Mouse (Mus musculus) lung, embryonic 14.5 days (tissue): ENCODE data around the gene Med9. TPM values are rescaled to one million over a fixed set of nuclear protein-coding genes. Genes with fewer than 3 reads are reported as not detected.

Experiments used
- ATAC-seq: fragments of 200-750 bp; cut with Nextera tagmentation; 2 replicates; pipeline ENCODE4 v1.8.0; 2017; ENCODE audit warnings: mild to moderate bottlenecking, moderate TSS enrichment, moderate library complexity; ENCODE audit not compliant: insufficient read depth
- DNase-seq: peaks from one replicate; pipeline ENCODE4 v3.0.0-alpha.2; 2015
- H3K27ac ChIP-seq: fragments of 300-500 bp; sonication (generic); 2 replicates; pipeline ENCODE4 v1.5.1; 2014; ENCODE audit warnings: low read depth, mild to moderate bottlenecking, moderate library complexity
- H3K27me3 ChIP-seq: fragments of 300-500 bp; sonication (generic); 2 replicates; pipeline ENCODE4 v1.6.1; 2014; ENCODE audit warnings: low read length, control low read depth; ENCODE audit not compliant: insufficient read depth
- H3K36me3 ChIP-seq: fragments of 300-500 bp; sonication (generic); 2 replicates; pipeline ENCODE4 v1.6.1; 2014; ENCODE audit warnings: control low read depth; ENCODE audit not compliant: insufficient read depth
- H3K4me1 ChIP-seq: fragments of 300-500 bp; sonication (generic); 2 replicates; pipeline ENCODE4 v1.6.1; 2014; ENCODE audit warnings: antibody characterized with exemption, control low read depth; ENCODE audit not compliant: insufficient read depth
- H3K4me2 ChIP-seq: fragments of 300-500 bp; sonication (generic); 2 replicates; pipeline ENCODE4 v1.6.1; 2014; ENCODE audit warnings: mild to moderate bottlenecking
- H3K4me3 ChIP-seq: fragments of 300-500 bp; sonication (generic); 2 replicates; pipeline ENCODE4 v1.5.1; 2014; ENCODE audit warnings: low read depth, low read length
- H3K9ac ChIP-seq: fragments of 300-500 bp; sonication (generic); 2 replicates; pipeline ENCODE4 v1.6.1; 2014
- H3K9me3 ChIP-seq: fragments of 300-500 bp; sonication (generic); 2 replicates; pipeline ENCODE4 v1.6.1; 2016; ENCODE audit warnings: low read depth, low read length, control low read depth
- CTCF ChIP-seq: IDR thresholded peaks from 2 replicates; pipeline ENCODE4 v1.5.1; 2016; ENCODE audit warnings: antibody characterized with exemption, low read depth
- WGBS: fragments of 180-500 bp; shearing (Covaris S2); extraction: QIAGEN DNeasy Blood & Tissue Kit; methylation state at CpG from one replicate; pipeline ENCODE4 v1.1.7; 2014; 5-methylcytosine and 5-hydroxymethylcytosine counted together
- polyA plus RNA-seq: library from polyadenylated mRNA; unstranded; fragments of >200 nt; fragmentation: Nextera tagmentation; extraction: Ambion mirVana; gene quantifications from 2 replicates; pipeline ENCODE4 v1.2.1, GENCODE M21; 2014

Med9 gene
- polyA plus RNA-seq, 1 experiment from 2014 or later: 48.9 TPM

- no peaks in the 10 kb centered on the region for H3K36me3 ChIP-seq
- peak overlapping the region; percentile 36; the same call in 1 of the 2 replicates for H3K27ac ChIP-seq
- no peak overlapping the region for H3K9ac ChIP-seq
- no peak overlapping the region for H3K4me2 ChIP-seq
- peaks cover 12% of the 10 kb centered on the region; the same call in 1 of the 2 replicates for H3K4me1 ChIP-seq
- no peaks in the 10 kb centered on the region for H3K9me3 ChIP-seq
- DNase-seq: peak; percentile 31
- peak; percentile 36; the same call in 1 of the 2 replicates for ATAC-seq
- H3K4me3 ChIP-seq: no peak overlapping the region
- WGBS: 51% methylated on average over 5 of the region's 5 CpGs
- TF ChIP-seq CTCF: no peak
- H3K27me3 ChIP-seq: no peaks in the 10 kb centered on the region
Measured at GRCm38 (mm10) chr11:59970780-59971179, 22.8 kb downstream of the Med9 start.

DNA sequence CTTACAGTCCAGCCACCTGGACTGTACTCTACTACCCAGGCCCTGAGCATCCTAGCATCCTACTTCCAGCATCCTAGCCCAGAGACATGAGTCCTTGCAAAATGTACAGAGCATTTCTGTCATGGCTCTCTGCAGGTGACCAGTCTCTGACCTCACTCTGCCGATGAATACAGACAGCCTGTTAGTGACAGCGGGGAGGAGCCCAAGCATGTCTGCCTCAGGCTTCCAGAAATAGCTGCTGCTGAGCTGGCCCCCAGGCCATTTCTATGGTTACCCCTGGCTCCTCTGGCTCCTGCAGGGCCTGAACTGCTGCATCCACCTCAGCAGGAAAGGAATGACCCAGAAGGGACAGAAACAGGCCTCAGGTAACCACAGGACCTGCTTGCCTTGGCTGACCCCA, 23.7 kb downstream of the Med9 start:
- Histone ChIP-seq H3K27me3 (no peaks in the 10 kb centered on the region), H3K9ac (no peak overlapping the region), H3K4me1 (0 out of 2 replicates have a peak, but pooled peaks cover 4% of the 10 kb centered on the region), H3K4me2 (no peak overlapping the region), H3K9me3 (no peaks in the 10 kb centered on the region), H3K4me3 (no peak overlapping the region), H3K27ac (no peak overlapping the region), H3K36me3 (no peaks in the 10 kb centered on the region)
- 27% methylated on average over 2 of the region's 2 CpGs for WGBS
- DNase-seq (no peak), ATAC-seq (no peak)
- no peak for TF ChIP-seq CTCF

- Histone ChIP-seq H3K4me2 (no peak overlapping the region), H3K27ac (no peak overlapping the region), H3K4me1 (0 out of 2 replicates have a peak, but pooled peaks cover 4% of the 10 kb centered on the region), H3K9me3 (no peaks in the 10 kb centered on the region), H3K9ac (no peak overlapping the region), H3K36me3 (no peaks in the 10 kb centered on the region), H3K4me3 (no peak overlapping the region), H3K27me3 (no peaks in the 10 kb centered on the region)
- no peak for ATAC-seq
- TF ChIP-seq CTCF: no peak
- 72% methylated on average over 5 of the region's 5 CpGs for WGBS
- no peak for DNase-seq
Measured at GRCm38 (mm10) chr11:59973389-59973788, 25.4 kb downstream of the Med9 start.

- DNase-seq: no peak
- WGBS: 61% methylated on average over 10 of the region's 10 CpGs
Measured at GRCm38 (mm10) chr11:59975241-59975640, 27.2 kb downstream of the Med9 start.

GRCm38 (mm10) chr11:59977831-59978230, 29.8 kb downstream of the Med9 start:
- Histone ChIP-seq H3K27me3 (no peaks in the 10 kb centered on the region), H3K4me3 (no peak overlapping the region), H3K4me1 (no peaks in the 10 kb centered on the region), H3K36me3 (no peaks in the 10 kb centered on the region), H3K4me2 (no peak overlapping the region), H3K27ac (no peak overlapping the region), H3K9ac (no peak overlapping the region), H3K9me3 (no peaks in the 10 kb centered on the region)
- DNase-seq: no peak
- WGBS: 71% methylated on average over 5 of the region's 5 CpGs
- no peak for TF ChIP-seq CTCF
- no peak for ATAC-seq

More at GRCm38 (mm10) chr11:59975241-59975640, 27.2 kb downstream of the Med9 start:
- 0 out of 2 replicates have a peak, but pooled peaks cover 4% of the 10 kb centered on the region for H3K4me1 ChIP-seq
- H3K27ac ChIP-seq: no peak overlapping the region
- no peaks in the 10 kb centered on the region for H3K27me3 ChIP-seq
- H3K9ac ChIP-seq: no peak overlapping the region
- no peak overlapping the region for H3K4me3 ChIP-seq
- H3K9me3 ChIP-seq: no peaks in the 10 kb centered on the region
- H3K36me3 ChIP-seq: no peaks in the 10 kb centered on the region
- no peak for ATAC-seq
- H3K4me2 ChIP-seq: no peak overlapping the region
- no peak for TF ChIP-seq CTCF

- Histone ChIP-seq H3K27ac (no peak overlapping the region), H3K4me1 (no peaks in the 10 kb centered on the region), H3K4me2 (no peak overlapping the region), H3K9me3 (no peaks in the 10 kb centered on the region), H3K4me3 (no peak overlapping the region), H3K27me3 (no peaks in the 10 kb centered on the region), H3K9ac (no peak overlapping the region), H3K36me3 (no peaks in the 10 kb centered on the region)
- no peak for DNase-seq
- TF ChIP-seq CTCF: no peak
- WGBS: 75% methylated on average over 1 of the region's 1 CpGs
- ATAC-seq: no peak
Measured at GRCm38 (mm10) chr11:59989406-59989805, 41.4 kb downstream of the Med9 start.

DNA sequence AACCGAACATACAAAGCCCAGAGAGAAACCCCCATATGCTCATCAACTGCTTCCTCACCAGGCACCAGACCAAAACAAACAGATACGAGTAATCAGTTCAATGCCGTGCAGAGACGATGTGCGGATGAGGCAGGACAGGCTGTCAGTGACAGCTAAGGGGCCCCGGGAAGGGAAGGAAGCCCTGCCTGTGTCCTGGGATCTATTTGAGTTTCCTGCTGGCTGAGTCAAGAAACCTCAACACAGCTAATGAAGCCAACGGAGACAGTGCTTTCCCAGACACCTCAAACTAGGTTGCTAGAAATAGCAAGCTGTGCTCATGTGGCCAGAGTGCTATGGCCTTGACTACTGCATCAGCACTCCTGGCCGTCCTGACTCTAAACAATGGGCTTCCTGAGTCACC, 43.4 kb downstream of the Med9 start:
- peak; percentile 65; the same call in 1 of the 2 replicates for ATAC-seq
- no peak overlapping the region; the same call in 1 of the 2 replicates for H3K27ac ChIP-seq
- WGBS: 24% methylated on average over 8 of the region's 8 CpGs

GRCm38 (mm10) chr11:59994318-59994717, 46.3 kb downstream of the Med9 start:
- Histone ChIP-seq H3K27ac (no peak overlapping the region), H3K4me1 (no peaks in the 10 kb centered on the region), H3K9ac (no peak overlapping the region), H3K36me3 (no peaks in the 10 kb centered on the region), H3K27me3 (no peaks in the 10 kb centered on the region), H3K4me3 (no peak overlapping the region), H3K9me3 (no peaks in the 10 kb centered on the region), H3K4me2 (no peak overlapping the region)
- TF ChIP-seq CTCF: no peak
- WGBS: 20% methylated on average over 9 of the region's 9 CpGs
- ATAC-seq (no peak), DNase-seq (no peak)

More for the DNA sequence above, 43.4 kb downstream of the Med9 start:
- H3K4me1 ChIP-seq: no peaks in the 10 kb centered on the region
- no peak overlapping the region for H3K4me3 ChIP-seq
- H3K27me3 ChIP-seq: no peaks in the 10 kb centered on the region
- peak; percentile 77 for DNase-seq
- no peak overlapping the region for H3K9ac ChIP-seq
- TF ChIP-seq CTCF: no peak
- no peaks in the 10 kb centered on the region for H3K36me3 ChIP-seq
- H3K9me3 ChIP-seq: no peaks in the 10 kb centered on the region
- no peak overlapping the region for H3K4me2 ChIP-seq
